16 mouse cellular contexts compared by ENCODE assay signal in genomic region chr2:155562934-155563333, GRCm38 (mm10). TPM values are rescaled to one million over a fixed set of nuclear protein-coding genes. Genes with fewer than 3 reads are reported as not detected.
"Had no signal": no experiment of that assay in that cellular context is flagged by ENCODE, and none has a peak within 500 bp of the region (broad histone marks: within the 10 kb centered on the region; RNA-seq: fewer than 3 reads in every experiment).

No protein-coding gene starts in this region.

- H3K4me1 ChIP-seq: limb, embryonic 13.5 days; midbrain, embryonic 12.5 days; neural tube, embryonic 15.5 days had no signal

- H3K4me3 ChIP-seq: limb, embryonic 13.5 days; midbrain, embryonic 12.5 days; neural tube, embryonic 15.5 days had no signal

- H3K9ac ChIP-seq: limb, embryonic 13.5 days; lung, embryonic 14.5 days; midbrain, embryonic 12.5 days; neural tube, embryonic 15.5 days had no signal

- H3K27ac ChIP-seq: kidney, postnatal 0 days; limb, embryonic 13.5 days; macrophage; midbrain, embryonic 12.5 days; neural tube, embryonic 15.5 days had no signal

- H3K9me3 ChIP-seq: limb, embryonic 13.5 days; midbrain, embryonic 12.5 days; neural tube, embryonic 15.5 days had no signal

- H3K27me3 ChIP-seq: limb, embryonic 13.5 days; midbrain, embryonic 12.5 days; neural tube, embryonic 15.5 days had no signal

- H3K4me2 ChIP-seq: limb, embryonic 13.5 days; lung, embryonic 14.5 days; midbrain, embryonic 12.5 days; neural tube, embryonic 15.5 days had no signal

- DNase-seq: kidney, adult 9 months; kidney, postnatal 36 days; left cerebral cortex, postnatal 4 days; lung, embryonic 14.5 days; lung, postnatal 10 days; right cerebral cortex, adult 18-20 months; right cerebral cortex, postnatal 25 days; thymus, postnatal 4 days had no signal

- ATAC-seq: intestine, embryonic 16.5 days; midbrain, embryonic 16.5 days had no signal

RNA-seq across cellular contexts. Expression of gene Ggt7, which starts 44.9 kb away (rescaled TPM):
- polyA plus RNA-seq: macrophage had no signal

RNA-seq across cellular contexts. Expression of gene Myh7b, which starts 48.1 kb away (rescaled TPM):
- polyA plus RNA-seq: liver, adult 2 months; macrophage had no signal
